Mouse (Mus musculus): ENCODE measurements at regions not wholly inside any gene's neighbourhood (a gene's known extent, or its start where the extent isn't known, plus 50 kb on each side); places are given as distances from the start of the nearest gene placed in this dataset.

DNA sequence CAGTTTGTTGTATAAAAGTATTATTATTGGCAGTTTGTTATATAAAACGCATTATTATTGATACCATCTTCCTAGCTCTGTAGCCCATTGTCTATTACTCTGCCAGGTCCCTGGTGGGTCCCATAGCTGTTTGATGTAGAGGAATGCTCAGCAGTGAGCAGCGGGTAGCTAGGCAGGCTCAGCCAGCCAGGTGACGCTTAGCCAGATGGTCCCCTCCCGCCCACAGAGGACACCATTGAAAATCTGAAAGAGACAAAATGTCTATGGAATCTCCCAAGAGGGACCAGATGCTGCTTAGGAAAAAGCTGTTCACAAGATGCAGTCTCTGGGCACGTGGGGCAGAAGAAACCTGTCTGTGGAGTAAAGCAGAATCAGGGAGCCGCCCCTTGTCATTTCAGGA is 526.5 kb upstream of the Btbd3 start:
- no peak overlapping the region for H3K4me2 ChIP-seq
- no peak overlapping the region for H3K27ac ChIP-seq (replicated peaks)
- peaks cover 15% of the 10 kb centered on the region; the same call in 1 of the 2 replicates for H3K4me1 ChIP-seq (replicated peaks)
- H3K4me3 ChIP-seq: no peak overlapping the region
- peaks cover 6% of the 10 kb centered on the region for H3K27me3 ChIP-seq
- H3K9me3 ChIP-seq: no peaks in the 10 kb centered on the region
- 60% methylated on average over 6 of the region's 6 CpGs for WGBS
- no peak for ATAC-seq (ENCODE audit: low read depth)
- no peaks in the 10 kb centered on the region for H3K36me3 ChIP-seq
- H3K9ac ChIP-seq: no peak overlapping the region

DNA sequence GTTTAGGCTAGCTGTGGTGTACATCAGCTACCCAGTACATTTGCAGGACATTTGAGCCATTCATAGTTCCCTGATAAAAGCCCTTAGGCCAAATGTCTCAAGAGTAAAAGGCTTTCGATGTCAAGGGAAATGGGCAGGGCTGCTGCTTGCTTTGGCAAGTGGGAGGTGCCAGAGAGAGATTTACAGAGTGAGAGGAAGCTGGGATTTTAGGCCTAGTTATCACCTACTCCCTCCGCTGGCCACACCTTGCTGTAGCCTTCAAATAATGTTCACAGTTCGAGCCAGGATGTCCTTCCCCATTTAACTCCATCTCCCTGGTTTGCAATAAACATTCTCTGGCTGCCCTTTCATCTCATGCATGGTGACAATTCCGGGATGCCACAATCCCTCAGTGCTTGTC is 527.2 kb upstream of the Btbd3 start:
- Histone ChIP-seq H3K9ac (no peak overlapping the region), H3K4me1 (replicated peaks) (peaks cover 15% of the 10 kb centered on the region; the same call in 1 of the 2 replicates), H3K27me3 (peaks cover 6% of the 10 kb centered on the region), H3K4me2 (no peak overlapping the region), H3K9me3 (no peaks in the 10 kb centered on the region), H3K36me3 (no peaks in the 10 kb centered on the region), H3K4me3 (no peak overlapping the region), H3K27ac (replicated peaks) (no peak overlapping the region)
- no peak for ATAC-seq (ENCODE audit: low read depth)
- 36% methylated on average over 4 of the region's 4 CpGs for WGBS

DNA sequence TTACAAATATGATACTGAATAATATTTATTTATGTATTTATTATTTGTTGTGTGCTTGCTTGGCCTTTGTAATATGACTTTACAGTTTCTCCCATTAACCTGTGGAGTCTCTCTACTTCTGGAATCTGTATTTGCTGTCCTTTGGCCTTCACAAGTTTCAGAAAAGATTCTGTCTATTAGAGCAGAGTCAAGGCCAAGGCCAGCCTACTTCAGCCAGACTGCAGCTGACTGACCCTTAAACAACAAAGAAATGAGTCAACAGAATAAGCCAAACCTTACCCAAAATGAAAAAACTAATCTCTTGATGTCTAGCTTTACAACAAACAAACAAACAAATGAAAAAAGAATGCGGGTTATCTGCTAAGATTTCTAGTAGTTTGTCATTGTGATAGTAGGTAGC is 532.7 kb upstream of the Btbd3 start:
- no peak overlapping the region for H3K9ac ChIP-seq
- H3K4me3 ChIP-seq: no peak overlapping the region
- peaks cover 21% of the 10 kb centered on the region for H3K27me3 ChIP-seq
- H3K4me2 ChIP-seq: no peak overlapping the region
- no peak for ATAC-seq (ENCODE audit: low read depth)
- H3K9me3 ChIP-seq: no peaks in the 10 kb centered on the region
- no peaks in the 10 kb centered on the region for H3K36me3 ChIP-seq
- no peak overlapping the region for H3K27ac ChIP-seq (replicated peaks)
- H3K4me1 ChIP-seq (replicated peaks): no peaks in the 10 kb centered on the region
- 93% methylated on average over 1 of the region's 1 CpGs for whole genome bisulfite sequencing

DNA sequence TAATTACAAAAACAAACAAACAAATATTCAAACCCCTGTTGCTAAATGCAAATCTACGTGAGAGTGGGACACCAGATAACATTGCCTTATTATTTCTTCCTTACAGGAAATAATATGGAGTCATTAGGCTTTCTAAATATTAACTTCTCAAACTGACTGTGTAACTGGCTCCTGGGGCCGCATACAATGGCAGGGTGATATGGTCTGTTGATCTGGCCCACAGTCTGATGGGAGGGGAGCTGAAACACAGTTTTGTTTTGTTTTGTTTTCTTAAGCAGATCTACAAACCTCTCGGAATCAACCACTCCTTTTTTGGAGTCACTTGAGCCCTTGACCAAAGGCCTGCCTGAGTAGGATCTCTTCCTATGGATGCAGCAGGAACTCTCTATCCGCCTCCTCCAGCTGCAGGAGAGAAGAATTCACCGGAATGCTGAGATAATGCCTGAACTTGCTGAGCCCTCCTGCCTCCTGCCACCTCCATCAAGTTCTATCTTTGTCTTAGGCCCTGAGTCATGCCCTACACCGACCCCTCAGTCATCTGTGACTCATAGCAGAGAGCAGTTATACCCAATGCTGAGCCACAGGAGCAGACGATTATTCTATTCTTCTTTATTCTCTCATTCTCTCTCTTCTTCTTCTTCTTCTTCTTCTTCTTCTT is 534.5 kb upstream of the Btbd3 start:
- H3K36me3 ChIP-seq: no peaks in the 10 kb centered on the region
- WGBS: 75% methylated on average over 7 of the region's 7 CpGs
- H3K4me2 ChIP-seq: no peak overlapping the region
- ATAC-seq (ENCODE audit: low read depth): no peak
- peaks cover 27% of the 10 kb centered on the region for H3K27me3 ChIP-seq
- H3K4me3 ChIP-seq: no peak overlapping the region
- no peak overlapping the region for H3K27ac ChIP-seq (replicated peaks)
- no peaks in the 10 kb centered on the region for H3K4me1 ChIP-seq (replicated peaks)
- H3K9ac ChIP-seq: no peak overlapping the region
- H3K9me3 ChIP-seq: no peaks in the 10 kb centered on the region

DNA sequence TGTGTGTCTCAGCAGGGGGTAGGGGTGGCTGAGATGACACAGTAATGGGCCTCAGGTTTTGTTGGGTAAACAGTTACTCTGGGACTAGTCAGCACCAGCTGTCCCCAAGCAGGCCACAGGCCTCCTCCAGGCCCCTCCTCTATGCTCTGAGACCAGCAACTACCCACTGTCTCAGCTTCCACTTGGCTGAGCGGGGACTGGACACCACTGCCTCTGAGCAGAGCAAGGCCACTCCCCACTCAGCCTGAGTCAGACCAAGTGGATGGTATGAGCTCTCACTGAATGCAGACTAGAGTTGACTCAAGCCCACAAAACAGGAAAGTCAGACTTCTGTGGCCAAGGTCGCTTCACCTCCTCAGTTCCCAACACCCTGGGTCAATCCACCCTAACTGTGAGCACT is 540.5 kb upstream of the Btbd3 start:
- H3K9ac ChIP-seq: no peak overlapping the region
- no peaks in the 10 kb centered on the region for H3K36me3 ChIP-seq
- no peak overlapping the region for H3K4me3 ChIP-seq
- H3K4me2 ChIP-seq: no peak overlapping the region
- ATAC-seq (ENCODE audit: low read depth): no peak
- H3K9me3 ChIP-seq: no peaks in the 10 kb centered on the region
- no peaks in the 10 kb centered on the region for H3K4me1 ChIP-seq (replicated peaks)
- H3K27me3 ChIP-seq: peaks cover 77% of the 10 kb centered on the region
- 93% methylated on average over 2 of the region's 2 CpGs for WGBS
- no peak overlapping the region for H3K27ac ChIP-seq (replicated peaks)

DNA sequence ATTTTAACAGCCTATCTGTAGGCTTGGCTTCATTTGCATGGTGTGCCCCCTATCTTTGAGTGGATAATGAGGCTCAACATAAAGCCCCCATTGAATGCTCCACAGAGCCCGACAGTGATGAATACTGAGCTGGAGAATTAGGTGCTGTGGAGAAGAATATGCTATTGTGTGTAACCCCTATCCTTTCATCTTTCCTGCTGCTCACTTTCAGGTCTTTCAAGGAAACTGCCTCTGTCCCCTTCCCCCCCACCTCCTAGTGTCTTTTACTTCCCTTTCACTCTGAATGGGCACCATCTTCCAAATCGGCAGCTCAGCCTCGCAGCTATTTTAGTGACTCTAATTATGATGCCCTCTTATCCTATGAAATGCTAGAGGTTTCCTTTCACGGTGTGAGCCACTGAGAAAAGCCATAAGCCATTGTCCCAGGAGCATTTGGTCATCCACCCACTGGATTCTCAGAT is 549.8 kb upstream of the Btbd3 start:
- WGBS: 0% methylated on average over 4 of the region's 4 CpGs
- H3K9ac ChIP-seq: no peak overlapping the region

DNA sequence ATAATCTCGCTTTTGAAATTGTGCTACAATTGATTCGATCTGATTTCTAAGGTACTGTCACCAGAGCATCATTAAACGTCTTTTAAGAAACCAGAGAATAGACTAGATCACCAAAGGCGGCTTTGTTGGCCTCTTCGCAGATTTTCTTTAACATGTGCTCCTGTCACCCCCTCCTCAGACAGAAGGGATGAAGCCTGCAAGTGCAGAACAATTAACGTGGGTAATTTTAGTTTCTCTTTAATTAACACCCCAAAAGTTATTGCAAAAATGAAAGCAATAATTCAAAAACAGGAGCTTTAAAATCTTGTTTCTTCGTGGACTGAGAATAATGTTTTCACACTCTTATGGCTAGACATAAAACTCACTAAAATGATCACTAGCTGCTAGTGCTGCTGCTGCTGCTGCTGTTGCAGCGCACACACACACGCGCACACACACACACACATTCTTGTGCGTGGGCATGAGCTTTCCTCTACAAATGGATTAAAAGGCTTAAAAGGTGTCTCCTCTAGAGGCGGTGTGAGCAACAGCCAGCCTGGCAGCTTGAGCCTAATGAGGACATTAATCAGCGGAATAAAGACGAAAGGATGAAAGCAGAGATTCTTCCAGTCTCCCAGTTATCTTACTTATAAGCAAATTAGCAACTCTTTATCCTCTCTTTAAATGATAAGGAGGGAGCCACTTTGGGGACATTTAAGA is 550.5 kb upstream of the Btbd3 start:
- Histone ChIP-seq H3K36me3 (no peaks in the 10 kb centered on the region), H3K4me1 (replicated peaks) (peaks cover 28% of the 10 kb centered on the region), H3K27me3 (peaks cover 87% of the 10 kb centered on the region), H3K27ac (replicated peaks) (no peak overlapping the region), H3K9me3 (no peaks in the 10 kb centered on the region), H3K4me2 (peak overlapping the region; percentile 46), H3K9ac (no peak overlapping the region), H3K4me3 (peak overlapping the region; percentile 14)
- WGBS: 16% methylated on average over 14 of the region's 14 CpGs
- ATAC-seq (ENCODE audit: low read depth): peak; percentile 85

More for the DNA sequence above, 549.8 kb upstream of the Btbd3 start:
- H3K9me3 ChIP-seq: no peaks in the 10 kb centered on the region
- ATAC-seq (ENCODE audit: low read depth): peak; percentile 84
- no peaks in the 10 kb centered on the region for H3K36me3 ChIP-seq
- H3K4me2 ChIP-seq: peak overlapping the region; percentile 46
- no peak overlapping the region for H3K27ac ChIP-seq (replicated peaks)
- H3K4me3 ChIP-seq: peak overlapping the region; percentile 14
- peaks cover 85% of the 10 kb centered on the region for H3K27me3 ChIP-seq
- H3K4me1 ChIP-seq (replicated peaks): peaks cover 28% of the 10 kb centered on the region

DNA sequence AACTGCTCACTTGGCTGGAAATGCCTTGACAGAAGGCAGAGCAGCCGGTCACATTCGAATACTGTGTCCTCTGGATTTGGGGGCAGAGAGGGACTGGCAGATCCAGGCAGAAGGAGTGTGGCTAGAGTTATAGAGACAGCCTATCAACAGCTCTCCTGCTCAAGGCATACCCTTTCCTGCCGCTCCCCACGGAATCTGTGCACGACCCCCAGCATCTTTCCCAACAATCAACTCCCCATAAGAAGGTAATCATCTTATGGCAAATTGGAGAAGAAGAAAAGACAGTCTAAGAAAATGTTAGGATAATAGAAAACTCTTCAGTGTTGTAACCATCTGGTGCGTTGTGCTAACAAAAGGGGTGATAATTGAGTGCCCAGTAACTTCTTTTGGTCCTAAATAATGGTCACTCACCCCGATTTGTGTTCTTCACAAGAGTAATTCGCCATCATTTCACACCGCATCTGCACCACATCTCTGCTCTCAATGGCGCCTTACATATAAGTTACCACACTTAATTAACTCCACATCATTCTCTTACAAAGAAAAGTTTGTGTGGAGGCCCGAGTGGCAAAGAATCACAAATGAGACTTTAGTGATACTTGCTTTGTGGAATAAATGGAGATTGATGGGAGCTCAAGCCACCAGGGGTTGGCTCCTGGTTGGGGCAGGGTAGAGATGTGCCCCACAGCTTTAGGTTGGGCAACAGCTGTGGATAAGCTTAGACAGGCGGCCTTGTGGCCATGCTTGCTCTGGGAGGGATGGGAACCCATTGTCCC is 551.2 kb upstream of the Btbd3 start:
- Histone ChIP-seq H3K36me3 (no peaks in the 10 kb centered on the region), H3K4me3 (no peak overlapping the region), H3K4me2 (peak overlapping the region; percentile 46), H3K27me3 (peaks cover 87% of the 10 kb centered on the region), H3K9ac (no peak overlapping the region), H3K27ac (replicated peaks) (no peak overlapping the region), H3K9me3 (no peaks in the 10 kb centered on the region), H3K4me1 (replicated peaks) (peaks cover 28% of the 10 kb centered on the region)
- peak; percentile 81 for ATAC-seq (ENCODE audit: low read depth)
- WGBS: 10% methylated on average over 12 of the region's 12 CpGs

DNA sequence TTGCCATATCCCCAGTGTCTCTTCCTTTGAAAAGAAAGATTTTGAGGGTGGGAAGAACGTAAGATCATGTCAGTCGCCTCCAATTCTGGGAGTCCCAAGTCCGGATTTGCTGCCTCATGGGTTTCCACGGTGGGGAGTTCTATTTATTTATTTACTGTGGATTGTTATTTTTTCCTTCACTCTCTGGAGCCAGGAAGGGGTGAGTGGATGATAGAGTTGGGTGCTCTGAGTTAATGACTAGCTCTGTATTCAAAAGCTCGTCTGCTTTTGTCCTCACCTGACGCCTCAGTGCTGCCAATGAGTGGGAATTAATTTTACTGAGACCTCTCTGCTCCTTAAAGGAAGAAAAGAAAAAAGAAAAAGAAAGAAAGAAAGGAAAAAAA is 551.8 kb upstream of the Btbd3 start:
- H3K4me3 ChIP-seq: no peak overlapping the region
- no peak for ATAC-seq (ENCODE audit: low read depth)
- no peak overlapping the region for H3K9ac ChIP-seq
- H3K4me2 ChIP-seq: no peak overlapping the region
- no peak overlapping the region for H3K27ac ChIP-seq (replicated peaks)
- no peaks in the 10 kb centered on the region for H3K36me3 ChIP-seq
- 38% methylated on average over 6 of the region's 6 CpGs for WGBS
- H3K27me3 ChIP-seq: peaks cover 88% of the 10 kb centered on the region
- H3K9me3 ChIP-seq: no peaks in the 10 kb centered on the region
- peaks cover 28% of the 10 kb centered on the region for H3K4me1 ChIP-seq (replicated peaks)

DNA sequence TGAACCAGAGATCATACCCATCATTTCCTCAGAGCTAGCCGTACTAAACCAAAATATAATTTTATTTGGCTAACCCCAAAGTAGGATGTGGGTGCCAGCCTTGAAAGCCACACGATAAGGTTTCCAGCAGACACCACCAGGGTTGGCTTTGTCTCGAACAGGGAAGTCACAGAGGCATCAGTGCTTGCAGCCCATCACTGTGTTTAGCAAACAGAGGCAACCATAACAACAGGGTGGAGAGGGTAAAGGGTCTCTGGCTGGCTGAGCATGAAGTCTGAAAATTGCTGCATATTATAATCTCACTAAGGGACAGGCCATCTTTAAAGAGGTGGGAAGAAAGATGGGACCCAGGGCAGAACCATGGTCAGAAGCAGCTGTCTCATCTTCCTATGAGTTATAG is 552.3 kb upstream of the Btbd3 start:
- 78% methylated on average over 3 of the region's 3 CpGs for WGBS
- Histone ChIP-seq H3K36me3 (no peaks in the 10 kb centered on the region), H3K4me2 (no peak overlapping the region), H3K9ac (no peak overlapping the region), H3K27ac (replicated peaks) (no peak overlapping the region), H3K9me3 (no peaks in the 10 kb centered on the region), H3K4me3 (no peak overlapping the region), H3K4me1 (replicated peaks) (peaks cover 28% of the 10 kb centered on the region), H3K27me3 (peaks cover 88% of the 10 kb centered on the region)
- ATAC-seq (ENCODE audit: low read depth): no peak

DNA sequence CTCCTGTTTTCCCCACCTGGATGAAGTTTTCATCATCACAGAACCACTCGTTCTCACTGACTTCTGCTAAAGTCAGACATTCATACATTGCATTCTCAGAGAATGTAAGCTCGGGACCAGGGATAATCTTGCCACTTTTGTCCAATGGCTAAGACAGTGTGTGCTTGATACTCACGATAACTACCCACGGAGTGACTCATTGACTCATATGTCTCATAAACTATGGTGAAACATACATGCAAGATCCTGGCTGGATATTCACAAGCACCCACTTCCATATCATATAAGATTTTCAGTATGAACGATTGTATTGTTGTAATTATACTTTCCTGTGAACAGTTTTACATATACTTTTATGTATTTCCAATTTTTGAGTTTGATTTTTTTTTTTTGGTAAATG is 560.5 kb upstream of the Btbd3 start:
- Histone ChIP-seq H3K4me1 (replicated peaks) (no peaks in the 10 kb centered on the region), H3K9me3 (no peaks in the 10 kb centered on the region), H3K4me2 (no peak overlapping the region), H3K36me3 (no peaks in the 10 kb centered on the region), H3K4me3 (no peak overlapping the region), H3K27me3 (peaks cover 74% of the 10 kb centered on the region), H3K27ac (replicated peaks) (no peak overlapping the region), H3K9ac (no peak overlapping the region)
- WGBS: 90% methylated on average over 5 of the region's 5 CpGs
- no peak for ATAC-seq (ENCODE audit: low read depth)

DNA sequence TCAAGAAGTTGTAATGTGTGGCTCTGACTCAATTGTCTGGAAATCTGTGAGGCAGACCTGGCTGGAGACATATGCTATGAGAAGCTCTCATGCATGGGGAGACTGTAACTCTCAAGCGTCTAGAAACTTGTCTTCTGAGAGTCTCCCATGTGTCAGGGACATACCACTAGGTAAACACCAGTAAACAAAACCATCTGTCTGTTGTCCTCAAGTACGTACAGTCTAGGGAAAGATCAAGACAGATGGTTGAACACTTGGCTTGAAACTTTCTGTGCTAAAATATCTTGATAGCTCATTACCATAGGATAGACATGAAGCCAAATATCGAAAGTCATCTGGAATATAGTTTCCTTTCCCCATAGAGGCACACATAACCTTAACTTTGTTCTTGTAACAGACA is 562.3 kb upstream of the Btbd3 start:
- WGBS: 75% methylated on average over 3 of the region's 3 CpGs
- Histone ChIP-seq H3K27ac (replicated peaks) (no peak overlapping the region), H3K36me3 (no peaks in the 10 kb centered on the region), H3K4me2 (no peak overlapping the region), H3K9ac (no peak overlapping the region), H3K4me3 (no peak overlapping the region), H3K27me3 (peaks cover 59% of the 10 kb centered on the region), H3K4me1 (replicated peaks) (no peaks in the 10 kb centered on the region), H3K9me3 (no peaks in the 10 kb centered on the region)
- ATAC-seq (ENCODE audit: low read depth): no peak
